Mouse (Mus musculus) ES-E14 (cell line): Measurements from ENCODE around the gene Ttll8.

Experiments used
- CHD2 ChIP-seq: IDR thresholded peaks from 2 replicates; pipeline ENCODE4 v1.6.1; 2014; ENCODE audit warnings: mild to moderate bottlenecking, low read depth, low read length, inconsistent platforms
- ZNF384 ChIP-seq: IDR thresholded peaks from 2 replicates; pipeline ENCODE4 v1.6.1; 2012; ENCODE audit warnings: low read depth, low read length, inconsistent platforms

GRCm38 (mm10) chr15:88917126-88917525 is 37.1 kb downstream of the Ttll8 start:
- TF ChIP-seq ZNF384 (no peak), CHD2 (no peak)
